Mouse (Mus musculus): ENCODE data around the gene Ifit1. TPM values are rescaled to one million over a fixed set of nuclear protein-coding genes. Genes with fewer than 3 reads are reported as not detected.

Gene Ifit1
- polyA plus RNA-seq, 1 experiment from 2014 or later, result 0.11 TPM

Other genes with a start within 250 kb of the Ifit1 start
- gene Ch25h, start 165.7 kb upstream of the Ifit1 start, polyA plus RNA-seq (2016; fragmentation: Nextera tagmentation; extraction: Ambion mirVana), result 1.9 and 2.3 TPM in 2 replicates
- 16.1 and 16.8 TPM in 2 replicates for gene Lipa, start 113.4 kb upstream of the Ifit1 start, polyA plus RNA-seq (2016; fragmentation: Nextera tagmentation; extraction: Ambion mirVana)
- 6.1 and 6.3 TPM in 2 replicates for gene Ifit2, start 90.2 kb upstream of the Ifit1 start, polyA plus RNA-seq (2016; fragmentation: Nextera tagmentation; extraction: Ambion mirVana)
- 0.24 and 0.26 TPM in 2 replicates for gene Ifit3, start 57.3 kb upstream of the Ifit1 start, polyA plus RNA-seq (2016; fragmentation: Nextera tagmentation; extraction: Ambion mirVana)
- 0.14 and 0.36 TPM in 2 replicates for gene Ifit1bl1, start 38.9 kb upstream of the Ifit1 start, polyA plus RNA-seq (2016; fragmentation: Nextera tagmentation; extraction: Ambion mirVana)
- gene Ifit3b, start 32.9 kb upstream of the Ifit1 start, polyA plus RNA-seq (2016; fragmentation: Nextera tagmentation; extraction: Ambion mirVana), result 0.09 TPM in 1 of 2 replicates, not detected in the other
- not detected in 2 replicates for gene Ifit1bl2, start 128 bp upstream of the Ifit1 start, polyA plus RNA-seq (2016; fragmentation: Nextera tagmentation; extraction: Ambion mirVana)
- gene Slc16a12, start 106.4 kb downstream of the Ifit1 start, polyA plus RNA-seq (2016; fragmentation: Nextera tagmentation; extraction: Ambion mirVana), result 1.0 and 1.3 TPM in 2 replicates
- gene Pank1, start 238.6 kb downstream of the Ifit1 start, polyA plus RNA-seq (2016; fragmentation: Nextera tagmentation; extraction: Ambion mirVana), result 9.2 and 9.9 TPM in 2 replicates

Data from forebrain, embryonic 12.5 days (tissue).